Mouse (Mus musculus): Measurements from ENCODE around the gene Rhpn2.

GRCm38 (mm10) chr7:35365161-35365910 is 31.4 kb downstream of the Rhpn2 start:
- no peak for TF ChIP-seq ZNF384 (IDR thresholded peaks at IDR 0.05; ENCODE audit: low read depth, low read length)
- no peak for TF ChIP-seq HCFC1 (IDR thresholded peaks at IDR 0.05; ENCODE audit: borderline replicate concordance, insufficient read depth, low read length)
- no peak for TF ChIP-seq ZC3H11A (IDR thresholded peaks at IDR 0.05; ENCODE audit: borderline replicate concordance, low read depth, low read length)
- TF ChIP-seq CHD2 (IDR thresholded peaks at IDR 0.05; ENCODE audit: low read depth, low read length), result no peak

Data from ES-E14 (cell line).